Comparison of ENCODE assay signal across 9 mouse cellular contexts in the genomic region with DNA sequence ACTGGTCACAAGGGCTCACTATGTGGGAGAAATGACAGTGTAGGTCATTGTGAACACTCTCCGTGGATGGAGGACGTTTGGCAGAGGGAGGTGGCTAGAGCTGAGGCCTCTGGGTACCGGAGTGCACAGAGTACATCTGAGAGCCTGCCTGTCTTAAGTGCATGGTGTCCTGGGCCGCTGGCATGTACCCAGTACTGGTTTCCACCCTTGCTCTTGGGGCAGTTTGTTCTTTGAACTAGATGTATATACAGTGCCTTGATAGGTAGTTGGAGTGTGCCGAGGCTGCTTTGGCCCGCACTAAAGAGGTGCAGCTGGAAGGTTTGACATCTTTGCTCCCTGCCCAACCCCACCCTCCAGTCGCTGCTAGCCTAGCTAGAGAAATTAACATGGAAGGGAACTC.
DNase-seq lines count a peak whose midpoint lies in the region; ATAC-seq lines count a peak whose summit lies in the region.
"Had no signal": no experiment of that assay in that cellular context is flagged by ENCODE, and none has a peak within 500 bp of the region (broad histone marks: within the 10 kb centered on the region; RNA-seq: fewer than 3 reads in every experiment).

No protein-coding gene starts in this region.

- H3K27me3 ChIP-seq in forebrain, embryonic 11.5 days (ENCODE audit: control insufficient read depth, insufficient read depth, low read length), result no peaks in the 10 kb centered on the region
- no peaks in the 10 kb centered on the region for H3K27me3 ChIP-seq in forebrain, embryonic 15.5 days
- H3K27me3 ChIP-seq in heart, embryonic 13.5 days (replicated peaks), result no peaks in the 10 kb centered on the region

- no peaks in the 10 kb centered on the region for H3K9me3 ChIP-seq in forebrain, embryonic 11.5 days (ENCODE audit: control insufficient read depth, low read length)
- H3K9me3 ChIP-seq in forebrain, embryonic 15.5 days, result no peaks in the 10 kb centered on the region
- no peaks in the 10 kb centered on the region for H3K9me3 ChIP-seq in heart, embryonic 13.5 days

- peaks cover 16% of the 10 kb centered on the region for H3K4me1 ChIP-seq in forebrain, embryonic 11.5 days (replicated peaks; ENCODE audit: control insufficient read depth, insufficient read depth, low read length)
- H3K4me1 ChIP-seq in forebrain, embryonic 15.5 days, result peaks cover 31% of the 10 kb centered on the region
- H3K4me1 ChIP-seq in heart, embryonic 13.5 days, result peaks cover 82% of the 10 kb centered on the region

- peak overlapping the region; percentile 1; the same call in 1 of the 2 replicates for H3K27ac ChIP-seq in forebrain, embryonic 11.5 days (ENCODE audit: low read depth, low read length)
- H3K27ac ChIP-seq in forebrain, embryonic 15.5 days (replicated peaks), result no peak overlapping the region
- H3K27ac ChIP-seq in heart, embryonic 13.5 days (replicated peaks), result peak overlapping the region; percentile 70

- 57% methylated on average over 7 of the region's 7 CpGs for WGBS in forebrain, embryonic 11.5 days
- WGBS in forebrain, embryonic 15.5 days, result 43% methylated on average over 7 of the region's 7 CpGs
- 39% methylated on average over 7 of the region's 7 CpGs for WGBS in heart, embryonic 13.5 days

- no peak for ATAC-seq in forebrain, embryonic 11.5 days (replicated peaks; ENCODE audit: low FRiP score)
- no peak for ATAC-seq in forebrain, embryonic 15.5 days (replicated peaks)
- ATAC-seq in heart, embryonic 13.5 days (ENCODE audit: extremely low read depth, insufficient number of reproducible peaks, low FRiP score, low TSS enrichment), result no peak; the same call in 1 of the 2 replicates
- no peak for ATAC-seq in megakaryocyte progenitor cell, adult 5-6 weeks (replicated peaks; ENCODE audit: poor library complexity)

- DNase-seq in forebrain, embryonic 11.5 days (ENCODE audit: low spot score), result no peak
- peak; percentile 39 for DNase-seq in MN1 (ENCODE audit: low spot score)
- DNase-seq in lung, postnatal 14 days, result peak; percentile 47
- DNase-seq in adrenal gland, postnatal 14 days, result no peak
- no peak for DNase-seq in urinary bladder, postnatal 14 days (ENCODE audit: low spot score)
- DNase-seq: adrenal gland, postnatal 36 days had no signal

- H3K4me3 ChIP-seq in forebrain, embryonic 11.5 days (ENCODE audit: low read depth, low read length), result no peak overlapping the region
- no peak overlapping the region for H3K4me3 ChIP-seq in forebrain, embryonic 15.5 days
- H3K4me3 ChIP-seq in heart, embryonic 13.5 days, result no peak overlapping the region

- no peak overlapping the region for H3K4me2 ChIP-seq in forebrain, embryonic 11.5 days (ENCODE audit: low read depth, low read length, severe bottlenecking)
- H3K4me2 ChIP-seq in forebrain, embryonic 15.5 days (replicated peaks), result no peak overlapping the region
- H3K4me2 ChIP-seq in heart, embryonic 13.5 days, result no peak overlapping the region

- H3K9ac ChIP-seq in forebrain, embryonic 11.5 days (ENCODE audit: low read length), result no peak overlapping the region
- no peak overlapping the region for H3K9ac ChIP-seq in forebrain, embryonic 15.5 days (replicated peaks)
- peak overlapping the region; percentile 50 for H3K9ac ChIP-seq in heart, embryonic 13.5 days

- no peaks in the 10 kb centered on the region for H3K36me3 ChIP-seq in forebrain, embryonic 11.5 days (ENCODE audit: control insufficient read depth, insufficient read depth, low read length)
- H3K36me3 ChIP-seq in forebrain, embryonic 15.5 days, result no peaks in the 10 kb centered on the region
- 0 out of 2 replicates have a peak, but pooled peaks cover 2% of the 10 kb centered on the region for H3K36me3 ChIP-seq in heart, embryonic 13.5 days

Comparison
In these comparisons a context has a peak if more than half of its experiments do, and no peak if none do; other contexts are left out.
1. DNase-seq: peak in MN1 (single experiment) and lung, postnatal 14 days (single experiment); none in forebrain, embryonic 11.5 days (single experiment), adrenal gland, postnatal 14 days (single experiment) and urinary bladder, postnatal 14 days (single experiment).